ENCODE assay signal across 8 mouse cellular contexts in genomic region chr11:106820972-106821371, GRCm38 (mm10). TPM values are rescaled to one million over a fixed set of nuclear protein-coding genes. Genes with fewer than 3 reads are reported as not detected.
DNase-seq lines count a peak whose midpoint lies in the region; ATAC-seq and TF ChIP-seq lines count a peak whose summit lies in the region.

No protein-coding gene starts in this region.

- no peak overlapping the region for H3K27ac ChIP-seq in heart, embryonic 11.5 days (ENCODE audit: low read depth, low read length)
- H3K27ac ChIP-seq in thymus, adult 2 months (ENCODE audit: control insufficient read depth, insufficient read depth, low read length), result no peak overlapping the region

- H3K9me3 ChIP-seq in heart, embryonic 11.5 days (replicated peaks; ENCODE audit: control insufficient read depth, low read length), result no peaks in the 10 kb centered on the region

- H3K4me3 ChIP-seq in heart, embryonic 11.5 days (ENCODE audit: low read depth, low read length), result no peak overlapping the region
- H3K4me3 ChIP-seq in thymus, adult 2 months (ENCODE audit: control insufficient read depth, insufficient read depth, low read length), result no peak overlapping the region

- no peak for TF ChIP-seq POLR2A in thymus, adult 2 months (IDR thresholded peaks at IDR 0.05; ENCODE audit: control insufficient read depth, extremely low read depth, insufficient read depth, low read length, poor library complexity)

- peaks cover 20% of the 10 kb centered on the region for H3K36me3 ChIP-seq in heart, embryonic 11.5 days (ENCODE audit: control insufficient read depth, insufficient read depth, low read length)
- peaks cover 45% of the 10 kb centered on the region for H3K36me3 ChIP-seq in thymus, adult 2 months (ENCODE audit: control insufficient read depth, insufficient read depth, low read length)

- H3K9ac ChIP-seq in heart, embryonic 11.5 days (ENCODE audit: low read depth, low read length), result no peak overlapping the region

- no peak for TF ChIP-seq CTCF in thymus, adult 2 months (IDR thresholded peaks at IDR 0.05; ENCODE audit: borderline replicate concordance, control insufficient read depth, extremely low read depth, insufficient read depth, low read length, poor library complexity)

- WGBS in heart, embryonic 11.5 days (ENCODE audit: insufficient replicate concordance), result 62% methylated on average over 4 of the region's 4 CpGs
- WGBS in thymus, adult 2 months, result 38% methylated on average over 4 of the region's 4 CpGs

- no peak for ATAC-seq in heart, embryonic 11.5 days (replicated peaks; ENCODE audit: insufficient number of reproducible peaks, low FRiP score, low TSS enrichment)

- H3K27me3 ChIP-seq in heart, embryonic 11.5 days (ENCODE audit: control insufficient read depth, insufficient read depth, low read length), result no peaks in the 10 kb centered on the region
- no peaks in the 10 kb centered on the region for H3K27me3 ChIP-seq in thymus, adult 2 months (ENCODE audit: control insufficient read depth, insufficient read depth, low read length)

- DNase-seq in heart, adult 11 months, result peak; percentile 98
- peak; percentile 13 for DNase-seq in thymus, adult 2 months
- no peak for DNase-seq in thymus, postnatal 0 days (ENCODE audit: low spot score)
- DNase-seq in gastrocnemius, postnatal 25 days, result peak; percentile 60
- DNase-seq in kidney, postnatal 4 days, result peak; percentile 74 to 82
- DNase-seq in skeletal muscle tissue, adult 2 months (ENCODE audit: low read depth, low spot score), result peak; percentile 42
- no peak for DNase-seq in Muller cell, postnatal 12 days (ENCODE audit: inconsistent ontology term)

- H3K4me2 ChIP-seq in heart, embryonic 11.5 days, result no peak overlapping the region

- peaks cover 17% of the 10 kb centered on the region for H3K4me1 ChIP-seq in heart, embryonic 11.5 days (ENCODE audit: control insufficient read depth, insufficient read depth, low read length)
- no peaks in the 10 kb centered on the region; the same call in 1 of the 2 replicates for H3K4me1 ChIP-seq in thymus, adult 2 months (replicated peaks; ENCODE audit: control insufficient read depth, insufficient read depth, low read length)

RNA-seq across cellular contexts. Expression of gene Cep95, which starts 31.9 kb away (rescaled TPM):
- polyA plus RNA-seq in heart, embryonic 11.5 days (2014; fragmentation: Nextera tagmentation; extraction: Ambion mirVana), result 15.6 and 17.0 TPM in 2 replicates
- polyA plus RNA-seq in thymus, adult 2 months (2012; rRNA removed), result 9.0 and 10.4 TPM in 2 replicates
- polyA plus RNA-seq in thymus, postnatal 0 days (2015; fragmentation: Nextera tagmentation; extraction: Ambion mirVana), result 20.7 and 23.6 TPM in 2 replicates
- 1 to 10 TPM; 4.1 to 4.8 TPM for total RNA-seq in gastrocnemius, postnatal 25 days (2021)

RNA-seq across cellular contexts. Expression of gene Ddx5, which starts 32.0 kb away (rescaled TPM):
- polyA plus RNA-seq in heart, embryonic 11.5 days (2014; fragmentation: Nextera tagmentation; extraction: Ambion mirVana), result 277 and 291 TPM in 2 replicates
- polyA plus RNA-seq in thymus, adult 2 months (2012; rRNA removed), result 722 and 855 TPM in 2 replicates
- 417 and 435 TPM in 2 replicates for polyA plus RNA-seq in thymus, postnatal 0 days (2015; fragmentation: Nextera tagmentation; extraction: Ambion mirVana)
- 100 to 1,000 TPM; 183 to 197 TPM for total RNA-seq in gastrocnemius, postnatal 25 days (2021)

RNA-seq across cellular contexts. Expression of gene Polg2, which starts 41.6 kb away (rescaled TPM):
- 7.5 and 9.3 TPM in 2 replicates for polyA plus RNA-seq in heart, embryonic 11.5 days (2014; fragmentation: Nextera tagmentation; extraction: Ambion mirVana)
- 11.1 and 11.8 TPM in 2 replicates for polyA plus RNA-seq in thymus, adult 2 months (2012; rRNA removed)
- 18.9 and 19.1 TPM in 2 replicates for polyA plus RNA-seq in thymus, postnatal 0 days (2015; fragmentation: Nextera tagmentation; extraction: Ambion mirVana)
- total RNA-seq in gastrocnemius, postnatal 25 days (2021), result 1 to 10 TPM; 2.8 to 3.3 TPM

Comparison
In these comparisons a context has a peak if more than half of its experiments do, and no peak if none do; other contexts are left out.
1. DNase-seq: peak in heart, adult 11 months (single experiment), thymus, adult 2 months (single experiment), gastrocnemius, postnatal 25 days (single experiment), kidney, postnatal 4 days (2 of 2) and skeletal muscle tissue, adult 2 months (single experiment); none in thymus, postnatal 0 days (single experiment) and Muller cell, postnatal 12 days (single experiment).